In genomic region chr15:27676211-27676610, GRCm38 (mm10) we compare ENCODE assay signal across 18 mouse cellular contexts. TPM values are rescaled to one million over a fixed set of nuclear protein-coding genes. Genes with fewer than 3 reads are reported as not detected.
DNase-seq lines count a peak whose midpoint lies in the region; ATAC-seq and TF ChIP-seq lines count a peak whose summit lies in the region.
"Had no signal": no experiment of that assay in that cellular context is flagged by ENCODE, and none has a peak within 500 bp of the region (broad histone marks: within the 10 kb centered on the region; RNA-seq: fewer than 3 reads in every experiment).

No protein-coding gene starts in this region.

- H3K4me2 ChIP-seq in forebrain, embryonic 13.5 days = no peak overlapping the region
- no peak overlapping the region for H3K4me2 ChIP-seq in forebrain, embryonic 14.5 days (ENCODE audit: low read length)
- no peak overlapping the region for H3K4me2 ChIP-seq in midbrain, embryonic 14.5 days (ENCODE audit: low read length)
- H3K4me2 ChIP-seq: intestine, embryonic 15.5 days had no signal

- TF ChIP-seq CTCF in bone marrow, adult 2 months (IDR thresholded peaks at IDR 0.05; ENCODE audit: control insufficient read depth, insufficient read depth, low read length) = no peak

- no peak for ATAC-seq in forebrain, embryonic 13.5 days
- ATAC-seq in forebrain, embryonic 14.5 days = no peak
- ATAC-seq in midbrain, embryonic 14.5 days (ENCODE audit: low FRiP score, low TSS enrichment) = no peak
- ATAC-seq: hindbrain, embryonic 16.5 days; intestine, embryonic 15.5 days had no signal

- H3K4me3 ChIP-seq in forebrain, embryonic 13.5 days = no peak overlapping the region
- H3K4me3 ChIP-seq in forebrain, embryonic 14.5 days (ENCODE audit: low read depth, low read length) = no peak overlapping the region
- no peak overlapping the region for H3K4me3 ChIP-seq in midbrain, embryonic 10.5 days
- no peak overlapping the region for H3K4me3 ChIP-seq in midbrain, embryonic 14.5 days (replicated peaks; ENCODE audit: low read depth, low read length)
- H3K4me3 ChIP-seq in bone marrow, adult 2 months (replicated peaks; ENCODE audit: control insufficient read depth, low read depth, low read length) = no peak overlapping the region
- H3K4me3 ChIP-seq: intestine, embryonic 15.5 days had no signal

- DNase-seq in forebrain, embryonic 14.5 days (ENCODE audit: low spot score) = no peak
- no peak for DNase-seq in midbrain, embryonic 10.5 days (ENCODE audit: low spot score)
- no peak for DNase-seq in midbrain, embryonic 14.5 days
- DNase-seq in T-cell, adult 2 months (ENCODE audit: low spot score) = peak; percentile 30
- DNase-seq in kidney, postnatal 10 days = no peak
- DNase-seq: adrenal gland, postnatal 14 days; cerebellum, adult 9-10 months; gastrocnemius, postnatal 36 days; heart, postnatal 4 days; kidney, adult 8-10 months; kidney, postnatal 14 days; lung, postnatal 10 days; right cerebral cortex, postnatal 25 days; thymus, postnatal 25 days had no signal

- H3K27me3 ChIP-seq in forebrain, embryonic 13.5 days = no peaks in the 10 kb centered on the region; the same call in 1 of the 2 replicates
- H3K27me3 ChIP-seq in forebrain, embryonic 14.5 days (replicated peaks; ENCODE audit: control insufficient read depth, insufficient read depth, low read length) = no peaks in the 10 kb centered on the region
- peaks cover 18% of the 10 kb centered on the region for H3K27me3 ChIP-seq in midbrain, embryonic 10.5 days (ENCODE audit: low read depth, poor library complexity, severe bottlenecking)
- no peaks in the 10 kb centered on the region for H3K27me3 ChIP-seq in midbrain, embryonic 14.5 days (ENCODE audit: control insufficient read depth, insufficient read depth, low read length)
- H3K27me3 ChIP-seq: intestine, embryonic 15.5 days had no signal

- no peak for TF ChIP-seq POLR2A in bone marrow, adult 2 months (IDR thresholded peaks at IDR 0.05; ENCODE audit: borderline replicate concordance, control insufficient read depth, low read depth, low read length)

- WGBS in forebrain, embryonic 13.5 days = 47% methylated on average over 9 of the region's 9 CpGs
- 46% methylated on average over 9 of the region's 9 CpGs for WGBS in forebrain, embryonic 14.5 days
- WGBS in midbrain, embryonic 10.5 days = 51% methylated on average over 9 of the region's 9 CpGs
- WGBS in midbrain, embryonic 14.5 days = 42% methylated on average over 9 of the region's 9 CpGs
- 53% methylated on average over 9 of the region's 9 CpGs for WGBS in bone marrow, adult 2 months

- no peaks in the 10 kb centered on the region for H3K36me3 ChIP-seq in forebrain, embryonic 13.5 days (ENCODE audit: poor library complexity, severe bottlenecking)
- H3K36me3 ChIP-seq in forebrain, embryonic 14.5 days (ENCODE audit: control insufficient read depth, insufficient read depth, low read length) = no peaks in the 10 kb centered on the region
- H3K36me3 ChIP-seq in midbrain, embryonic 10.5 days = no peaks in the 10 kb centered on the region
- no peaks in the 10 kb centered on the region for H3K36me3 ChIP-seq in midbrain, embryonic 14.5 days (ENCODE audit: control insufficient read depth, insufficient read depth, low read length)
- H3K36me3 ChIP-seq: intestine, embryonic 15.5 days had no signal

- H3K9me3 ChIP-seq in forebrain, embryonic 13.5 days (replicated peaks) = no peaks in the 10 kb centered on the region
- no peaks in the 10 kb centered on the region for H3K9me3 ChIP-seq in forebrain, embryonic 14.5 days (replicated peaks; ENCODE audit: control insufficient read depth, low read length)
- H3K9me3 ChIP-seq in midbrain, embryonic 10.5 days (replicated peaks) = no peaks in the 10 kb centered on the region
- no peaks in the 10 kb centered on the region for H3K9me3 ChIP-seq in midbrain, embryonic 14.5 days (ENCODE audit: control insufficient read depth, low read length)
- H3K9me3 ChIP-seq: intestine, embryonic 15.5 days had no signal

- H3K9ac ChIP-seq in forebrain, embryonic 13.5 days = no peak overlapping the region; the same call in 1 of the 2 replicates
- no peak overlapping the region for H3K9ac ChIP-seq in forebrain, embryonic 14.5 days (ENCODE audit: low read length)
- H3K9ac ChIP-seq in midbrain, embryonic 14.5 days (replicated peaks; ENCODE audit: low read length) = no peak overlapping the region
- H3K9ac ChIP-seq: intestine, embryonic 15.5 days had no signal

- peak overlapping the region; percentile 44 for H3K27ac ChIP-seq in forebrain, embryonic 13.5 days
- no peak overlapping the region for H3K27ac ChIP-seq in forebrain, embryonic 14.5 days (ENCODE audit: low read depth, low read length)
- H3K27ac ChIP-seq in midbrain, embryonic 10.5 days (replicated peaks) = peak overlapping the region; percentile 33; the same call in 1 of the 2 replicates
- H3K27ac ChIP-seq in midbrain, embryonic 14.5 days (replicated peaks; ENCODE audit: low read depth, low read length) = no peak overlapping the region
- H3K27ac ChIP-seq in bone marrow, adult 2 months (ENCODE audit: control insufficient read depth, insufficient read depth, low read depth, low read length, poor library complexity) = 0 out of 2 replicates have a peak overlapping the region, but pooled peaks have one; percentile 17
- H3K27ac ChIP-seq: intestine, embryonic 15.5 days had no signal

- H3K4me1 ChIP-seq in forebrain, embryonic 13.5 days = peaks cover 21% of the 10 kb centered on the region
- H3K4me1 ChIP-seq in forebrain, embryonic 14.5 days (ENCODE audit: control insufficient read depth, insufficient read depth, low read length) = peaks cover 5% of the 10 kb centered on the region; the same call in 1 of the 2 replicates
- peaks cover 32% of the 10 kb centered on the region for H3K4me1 ChIP-seq in midbrain, embryonic 10.5 days
- peaks cover 13% of the 10 kb centered on the region for H3K4me1 ChIP-seq in midbrain, embryonic 14.5 days (ENCODE audit: control insufficient read depth, insufficient read depth, low read length)
- peaks cover 15% of the 10 kb centered on the region for H3K4me1 ChIP-seq in bone marrow, adult 2 months (ENCODE audit: control insufficient read depth, insufficient read depth, low read length)

RNA-seq across cellular contexts. Expression of gene Otulinl, which starts 5.2 kb away (rescaled TPM):
- polyA plus RNA-seq in forebrain, embryonic 13.5 days (2015; fragmentation: Nextera tagmentation; extraction: Ambion mirVana) = 6.3 and 8.8 TPM in 2 replicates
- 13.2 and 14.2 TPM in 2 replicates for polyA plus RNA-seq in forebrain, embryonic 14.5 days (2014; fragmentation: Nextera tagmentation; extraction: Ambion mirVana)
- polyA plus RNA-seq in midbrain, embryonic 10.5 days (2016; fragmentation: Nextera tagmentation; extraction: Ambion mirVana) = 5.9 and 6.1 TPM in 2 replicates
- polyA plus RNA-seq in midbrain, embryonic 14.5 days (2014; fragmentation: Nextera tagmentation; extraction: Ambion mirVana) = 6.5 and 10.7 TPM in 2 replicates
- polyA plus RNA-seq in bone marrow, adult 2 months (2011; ENCODE audit: insufficient read depth, insufficient read length, low replicate concordance, missing spikeins) = 6.6 and 12.2 TPM in 2 replicates

RNA-seq across cellular contexts. Expression of gene Otulin, which starts 45.7 kb away (rescaled TPM):
- 26.3 and 29.2 TPM in 2 replicates for polyA plus RNA-seq in forebrain, embryonic 13.5 days (2015; fragmentation: Nextera tagmentation; extraction: Ambion mirVana)
- 35.0 and 36.0 TPM in 2 replicates for polyA plus RNA-seq in forebrain, embryonic 14.5 days (2014; fragmentation: Nextera tagmentation; extraction: Ambion mirVana)
- polyA plus RNA-seq in midbrain, embryonic 10.5 days (2016; fragmentation: Nextera tagmentation; extraction: Ambion mirVana) = 26.8 and 28.2 TPM in 2 replicates
- polyA plus RNA-seq in midbrain, embryonic 14.5 days (2014; fragmentation: Nextera tagmentation; extraction: Ambion mirVana) = 29.7 and 30.1 TPM in 2 replicates
- 31.4 and 40.7 TPM in 2 replicates for polyA plus RNA-seq in bone marrow, adult 2 months (2011; ENCODE audit: insufficient read depth, insufficient read length, low replicate concordance, missing spikeins)

Comparison
In these comparisons a context has a peak if more than half of its experiments do, and no peak if none do; other contexts are left out.
1. H3K27ac ChIP-seq: peak in forebrain, embryonic 13.5 days (single experiment), midbrain, embryonic 10.5 days (single experiment) and bone marrow, adult 2 months (single experiment); none in forebrain, embryonic 14.5 days (single experiment) and midbrain, embryonic 14.5 days (single experiment).